Mouse (Mus musculus): ENCODE results near the gene Aebp1. TPM values are rescaled to one million over a fixed set of nuclear protein-coding genes. Genes with fewer than 3 reads are reported as not detected.

Gene Aebp1
- total RNA-seq, 1 experiment from 2014 or later, result 213 TPM

Other genes starting within 250 kb of the Aebp1 start
- gene Mrps24, start 146.3 kb upstream of the Aebp1 start, total RNA-seq (2021), result 148 and 152 TPM in 2 replicates
- gene Urgcp, start 99.6 kb upstream of the Aebp1 start, total RNA-seq (2021), result 56.0 and 56.9 TPM in 2 replicates
- gene Dbnl, start 73.5 kb upstream of the Aebp1 start, total RNA-seq (2021), result 51.7 and 62.9 TPM in 2 replicates
- not detected in 2 replicates for gene Pgam2, start 58.2 kb upstream of the Aebp1 start, total RNA-seq (2021)
- 8.4 and 11.9 TPM in 2 replicates for gene Polm, start 23.9 kb upstream of the Aebp1 start, total RNA-seq (2021)
- 35.6 and 42.1 TPM in 2 replicates for gene Pold2, start 16.3 kb downstream of the Aebp1 start, total RNA-seq (2021)
- gene Myl7, start 36.8 kb downstream of the Aebp1 start, total RNA-seq (2021), result not detected in 2 replicates
- 3.8 and 18.3 TPM in 2 replicates for gene Gck, start 88.1 kb downstream of the Aebp1 start, total RNA-seq (2021)
- 71.1 and 77.9 TPM in 2 replicates for gene Ykt6, start 93.7 kb downstream of the Aebp1 start, total RNA-seq (2021)
- gene Camk2b, start 204.4 kb downstream of the Aebp1 start, total RNA-seq (2021), result 14.8 and 16.8 TPM in 2 replicates

All from adrenal gland, postnatal 14 days (tissue).